ENCODE assay signal across 12 mouse cellular contexts in the genomic region with DNA sequence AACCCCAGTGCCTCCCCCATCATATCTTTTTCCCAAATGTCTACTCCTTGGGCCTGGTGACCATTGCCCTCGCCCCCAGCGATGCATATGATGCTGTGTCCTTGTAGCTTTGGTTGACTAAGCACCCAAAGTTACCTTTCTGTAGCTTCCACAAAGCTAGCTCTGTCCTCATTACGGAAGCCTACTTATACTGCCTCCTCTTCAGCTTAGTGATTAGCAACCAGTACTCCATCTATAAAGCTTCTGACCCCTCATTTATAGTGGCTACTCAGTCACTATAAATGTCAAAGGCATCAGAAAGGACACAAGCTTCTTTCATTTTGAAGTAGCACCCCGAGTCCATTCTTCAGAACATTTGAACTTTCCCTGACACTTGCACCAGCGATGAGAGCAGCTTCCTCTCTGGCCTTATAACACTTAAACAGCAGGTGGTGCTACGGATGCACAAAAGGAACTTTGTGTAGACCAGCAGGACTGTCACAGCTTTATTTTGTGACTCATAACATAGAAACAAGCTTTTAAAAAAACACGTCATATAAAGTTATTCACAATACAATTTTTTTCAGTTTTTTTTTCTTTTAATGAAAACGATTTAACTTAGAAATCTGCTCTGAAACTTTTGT. TPM values are rescaled to one million over a fixed set of nuclear protein-coding genes. Genes with fewer than 3 reads are reported as not detected.
DNase-seq lines count a peak whose midpoint lies in the region; ATAC-seq and TF ChIP-seq lines count a peak whose summit lies in the region.
"Had no signal": no experiment of that assay in that cellular context is flagged by ENCODE, and none has a peak within 500 bp of the region (broad histone marks: within the 10 kb centered on the region; RNA-seq: fewer than 3 reads in every experiment).

No protein-coding gene starts in this region.

- POLR2A ChIA-PET in Patski (lab: Charles Lee) = no interaction called here

- 39% methylated on average over 8 of the region's 8 CpGs for WGBS in kidney, embryonic 14.5 days

- CTCF ChIA-PET in Patski (lab: Charles Lee) = no interaction called here

- no peak overlapping the region for H3K9ac ChIP-seq in kidney, embryonic 14.5 days (ENCODE audit: low read depth, low read length)

- H3K27ac ChIP-seq in kidney, embryonic 14.5 days (ENCODE audit: low read depth, low read length) = no peak overlapping the region

- H3K27me3 ChIP-seq in kidney, embryonic 14.5 days (ENCODE audit: control insufficient read depth, insufficient read depth, low read length) = no peaks in the 10 kb centered on the region
- H3K27me3 ChIP-seq in Patski = no peaks in the 10 kb centered on the region

- peak; percentile 16 for TF ChIP-seq CTCF in Patski (IDR thresholded peaks at IDR 0.05)

- peaks cover 5% of the 10 kb centered on the region; the same call in 1 of the 2 replicates for H3K36me3 ChIP-seq in kidney, embryonic 14.5 days (ENCODE audit: control insufficient read depth, insufficient read depth, low read length)

- H3K4me2 ChIP-seq in kidney, embryonic 14.5 days (replicated peaks; ENCODE audit: low read depth, low read length) = no peak overlapping the region

- H3K4me3 ChIP-seq in kidney, embryonic 14.5 days (ENCODE audit: low read length) = no peak overlapping the region
- H3K4me3 ChIP-seq: myocyte had no signal

- DNase-seq in cerebellum, postnatal 10 days = peak; percentile 39 to 55
- no peak for DNase-seq in cerebellum, postnatal 36 days
- DNase-seq in kidney, postnatal 4 days = peak; percentile 21
- DNase-seq in Patski (ENCODE audit: low read depth, low spot score) = no peak
- peak; percentile 20 for DNase-seq in lung, postnatal 25 days (ENCODE audit: low spot score)
- no peak for DNase-seq in urinary bladder, postnatal 10 days (ENCODE audit: low spot score)
- no peak for DNase-seq in urinary bladder, postnatal 25 days (ENCODE audit: low spot score)
- DNase-seq: gastrocnemius, postnatal 10 days; thymus, postnatal 36 days had no signal

- ATAC-seq in kidney, embryonic 14.5 days (ENCODE audit: low FRiP score, low TSS enrichment) = no peak
- ATAC-seq in Patski = no peak

- H3K9me3 ChIP-seq in kidney, embryonic 14.5 days (ENCODE audit: control insufficient read depth, low read length) = peaks cover 4% of the 10 kb centered on the region; the same call in 1 of the 2 replicates

- H3K4me1 ChIP-seq in kidney, embryonic 14.5 days (ENCODE audit: control insufficient read depth, insufficient read depth, low read length) = no peaks in the 10 kb centered on the region

- in situ Hi-C loops in Patski (cut with MboI; ENCODE audit: low pct_unique_long_range_greater_than_20kb) = loop anchor here (5.0 kb wide), 1 partner anchor 52 kb away; no protein-coding TSS in a partner anchor

RNA-seq across cellular contexts. Expression of a gene that starts 18.8 kb away (rescaled TPM):
- 73.6 and 80.8 TPM in 2 replicates for polyA plus RNA-seq in kidney, embryonic 14.5 days (2014; fragmentation: Nextera tagmentation; extraction: Ambion mirVana)
- polyA plus RNA-seq in Patski (2021) = 30.7 TPM

RNA-seq across cellular contexts. Expression of a gene that starts 41.4 kb away (rescaled TPM):
- 0.17 TPM in 1 of 2 replicates, not detected in the other for polyA plus RNA-seq in kidney, embryonic 14.5 days (2014; fragmentation: Nextera tagmentation; extraction: Ambion mirVana)
- not detected for polyA plus RNA-seq in Patski (2021)
- polyA plus RNA-seq: C2C12, myocyte had no signal

Comparison
In these comparisons a context has a peak if more than half of its experiments do, and no peak if none do; other contexts are left out.
1. DNase-seq: peak in cerebellum, postnatal 10 days (2 of 2), kidney, postnatal 4 days (2 of 2) and lung, postnatal 25 days (single experiment); none in cerebellum, postnatal 36 days (0 of 2), Patski (single experiment), urinary bladder, postnatal 10 days (single experiment) and urinary bladder, postnatal 25 days (single experiment).